Mouse (Mus musculus): ENCODE results near the gene Tial1. TPM values are rescaled to one million over a fixed set of nuclear protein-coding genes. Genes with fewer than 3 reads are reported as not detected.

The Tial1 gene
- polyA plus RNA-seq, 1 experiment from 2014 or later: 36.0 TPM

GRCm38 (mm10) chr7:128452731-128453130 is 8.8 kb downstream of the Tial1 start:
- H3K27ac ChIP-seq: no peak overlapping the region
- no peak overlapping the region for H3K4me2 ChIP-seq
- no peaks in the 10 kb centered on the region for H3K9me3 ChIP-seq
- no peak overlapping the region for H3K9ac ChIP-seq (replicated peaks)
- WGBS: 95% methylated on average over 1 of the region's 1 CpGs
- H3K27me3 ChIP-seq: no peaks in the 10 kb centered on the region
- no peak for ATAC-seq (ENCODE audit: insufficient number of reproducible peaks, insufficient read depth, low FRiP score, low TSS enrichment, low read depth)
- no peak overlapping the region for H3K4me3 ChIP-seq (replicated peaks)
- peaks cover 64% of the 10 kb centered on the region for H3K36me3 ChIP-seq
- H3K4me1 ChIP-seq (replicated peaks): peaks cover 4% of the 10 kb centered on the region

DNA sequence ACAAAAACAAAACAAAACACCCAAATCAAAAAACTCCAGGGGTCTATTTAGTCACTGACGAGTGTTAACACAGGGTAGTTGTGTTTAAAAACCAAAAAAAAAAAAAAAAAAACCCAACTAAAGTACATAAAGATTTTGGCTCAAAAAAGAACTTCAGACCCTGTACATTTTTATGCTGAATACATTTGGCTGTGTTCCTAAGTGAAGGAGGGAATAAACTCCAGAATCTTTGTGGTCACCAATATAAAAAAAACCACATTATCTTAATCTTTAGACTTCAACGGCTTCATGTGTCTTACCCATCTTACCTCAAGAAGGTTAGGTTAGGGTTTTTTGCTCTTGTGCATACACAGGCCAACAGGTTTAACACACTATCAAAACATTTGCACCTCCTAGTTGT is 20.9 kb downstream of the Tial1 start:
- H3K9ac ChIP-seq (replicated peaks): no peak overlapping the region
- peaks cover 52% of the 10 kb centered on the region for H3K36me3 ChIP-seq
- H3K27me3 ChIP-seq: no peaks in the 10 kb centered on the region
- H3K4me1 ChIP-seq (replicated peaks): no peaks in the 10 kb centered on the region
- no peak overlapping the region for H3K27ac ChIP-seq
- no peaks in the 10 kb centered on the region for H3K9me3 ChIP-seq
- H3K4me3 ChIP-seq (replicated peaks): no peak overlapping the region
- ATAC-seq (ENCODE audit: insufficient number of reproducible peaks, insufficient read depth, low FRiP score, low TSS enrichment, low read depth): no peak
- H3K4me2 ChIP-seq: no peak overlapping the region
- 93% methylated on average over 2 of the region's 2 CpGs for WGBS

DNA sequence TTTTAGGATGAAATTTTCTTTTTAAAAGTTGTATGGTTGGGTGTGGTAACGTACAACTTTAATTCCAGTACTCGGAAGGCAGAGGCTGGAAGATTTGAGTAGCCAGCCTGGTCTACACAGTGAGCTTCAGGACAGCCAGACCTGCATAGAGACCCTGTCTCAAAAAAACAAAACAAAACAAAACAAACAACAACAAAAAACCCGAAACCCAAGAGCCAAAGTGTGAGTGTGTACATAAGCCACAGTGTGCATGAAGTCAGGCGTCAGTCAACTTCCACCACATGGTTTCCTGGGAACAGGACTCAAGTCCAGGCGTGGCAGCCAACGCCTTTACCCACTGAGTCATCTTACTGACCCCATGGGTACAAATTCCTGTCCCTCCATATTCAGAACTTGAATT is 22.3 kb downstream of the Tial1 start:
- no peaks in the 10 kb centered on the region for H3K4me1 ChIP-seq (replicated peaks)
- no peaks in the 10 kb centered on the region for H3K27me3 ChIP-seq
- ATAC-seq (ENCODE audit: insufficient number of reproducible peaks, insufficient read depth, low FRiP score, low TSS enrichment, low read depth): no peak
- 95% methylated on average over 6 of the region's 6 CpGs for WGBS
- peaks cover 39% of the 10 kb centered on the region for H3K36me3 ChIP-seq
- H3K9me3 ChIP-seq: no peaks in the 10 kb centered on the region
- H3K9ac ChIP-seq (replicated peaks): no peak overlapping the region
- H3K27ac ChIP-seq: no peak overlapping the region
- no peak overlapping the region for H3K4me3 ChIP-seq (replicated peaks)
- H3K4me2 ChIP-seq: no peak overlapping the region

DNA sequence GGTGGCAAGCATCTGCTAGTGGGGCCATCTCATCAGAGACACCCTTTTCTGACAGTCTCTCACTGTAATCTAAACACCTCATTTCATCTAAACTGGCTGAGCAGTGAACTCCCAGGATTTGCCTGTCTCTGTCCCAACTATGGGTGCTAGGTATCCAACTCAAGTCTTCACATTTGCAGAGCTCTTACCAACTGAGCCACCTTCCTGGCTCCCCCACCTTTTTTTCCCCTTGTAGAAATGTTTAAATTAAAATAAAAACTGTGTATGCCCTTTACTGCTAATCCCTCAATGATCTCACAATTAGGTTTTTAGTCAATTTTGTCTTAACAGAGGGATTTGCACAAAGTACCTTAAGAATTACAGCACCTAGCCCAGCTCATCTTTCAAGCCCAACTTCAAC is 23.4 kb downstream of the Tial1 start:
- Histone ChIP-seq H3K9ac (replicated peaks) (no peak overlapping the region), H3K27ac (no peak overlapping the region), H3K9me3 (no peaks in the 10 kb centered on the region), H3K36me3 (peaks cover 29% of the 10 kb centered on the region), H3K4me3 (replicated peaks) (no peak overlapping the region), H3K27me3 (no peaks in the 10 kb centered on the region), H3K4me2 (no peak overlapping the region), H3K4me1 (replicated peaks) (no peaks in the 10 kb centered on the region)
- no peak for ATAC-seq (ENCODE audit: insufficient number of reproducible peaks, insufficient read depth, low FRiP score, low TSS enrichment, low read depth)

GRCm38 (mm10) chr7:128433213-128433612 is 28.3 kb downstream of the Tial1 start:
- Histone ChIP-seq H3K4me3 (replicated peaks) (no peak overlapping the region), H3K27me3 (no peaks in the 10 kb centered on the region), H3K9me3 (no peaks in the 10 kb centered on the region), H3K36me3 (no peaks in the 10 kb centered on the region), H3K4me2 (no peak overlapping the region), H3K4me1 (replicated peaks) (no peaks in the 10 kb centered on the region), H3K27ac (no peak overlapping the region), H3K9ac (replicated peaks) (no peak overlapping the region)
- 69% methylated on average over 1 of the region's 1 CpGs for WGBS
- no peak for ATAC-seq (ENCODE audit: insufficient number of reproducible peaks, insufficient read depth, low FRiP score, low TSS enrichment, low read depth)

DNA sequence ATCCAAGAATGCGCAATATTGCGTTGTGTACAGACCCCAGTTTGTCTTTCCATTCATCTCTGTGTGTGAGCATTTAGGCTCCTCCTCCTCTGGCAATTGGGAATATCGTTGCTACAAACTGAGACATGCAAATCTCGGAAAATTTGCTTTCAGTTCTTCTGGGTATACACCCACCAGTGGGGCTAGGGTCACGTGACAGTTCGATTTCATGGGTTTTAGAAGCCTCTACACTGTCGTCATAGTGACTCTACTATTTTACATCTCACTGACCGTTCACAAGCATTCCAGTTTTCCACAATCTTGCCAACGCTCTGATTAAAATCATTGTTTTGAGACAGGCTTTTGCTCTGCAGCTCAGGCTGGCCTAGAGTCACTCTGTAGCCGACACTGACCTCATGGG is 28.9 kb downstream of the Tial1 start:
- Histone ChIP-seq H3K4me1 (replicated peaks) (no peaks in the 10 kb centered on the region), H3K36me3 (no peaks in the 10 kb centered on the region), H3K27ac (no peak overlapping the region), H3K9ac (replicated peaks) (no peak overlapping the region), H3K4me3 (replicated peaks) (no peak overlapping the region), H3K4me2 (no peak overlapping the region), H3K9me3 (no peaks in the 10 kb centered on the region), H3K27me3 (no peaks in the 10 kb centered on the region)
- WGBS: 84% methylated on average over 10 of the region's 10 CpGs
- no peak for ATAC-seq (ENCODE audit: insufficient number of reproducible peaks, insufficient read depth, low FRiP score, low TSS enrichment, low read depth)

GRCm38 (mm10) chr7:128422491-128422890 is 39.0 kb downstream of the Tial1 start:
- Histone ChIP-seq H3K4me3 (replicated peaks) (no peak overlapping the region), H3K9ac (replicated peaks) (no peak overlapping the region), H3K36me3 (no peaks in the 10 kb centered on the region), H3K4me1 (replicated peaks) (0 out of 2 replicates have a peak, but pooled peaks cover under 1% of the 10 kb centered on the region), H3K9me3 (no peaks in the 10 kb centered on the region), H3K27me3 (peaks cover 58% of the 10 kb centered on the region), H3K4me2 (no peak overlapping the region), H3K27ac (no peak overlapping the region)
- WGBS: 63% methylated on average over 3 of the region's 3 CpGs
- ATAC-seq (ENCODE audit: insufficient number of reproducible peaks, insufficient read depth, low FRiP score, low TSS enrichment, low read depth): no peak

DNA sequence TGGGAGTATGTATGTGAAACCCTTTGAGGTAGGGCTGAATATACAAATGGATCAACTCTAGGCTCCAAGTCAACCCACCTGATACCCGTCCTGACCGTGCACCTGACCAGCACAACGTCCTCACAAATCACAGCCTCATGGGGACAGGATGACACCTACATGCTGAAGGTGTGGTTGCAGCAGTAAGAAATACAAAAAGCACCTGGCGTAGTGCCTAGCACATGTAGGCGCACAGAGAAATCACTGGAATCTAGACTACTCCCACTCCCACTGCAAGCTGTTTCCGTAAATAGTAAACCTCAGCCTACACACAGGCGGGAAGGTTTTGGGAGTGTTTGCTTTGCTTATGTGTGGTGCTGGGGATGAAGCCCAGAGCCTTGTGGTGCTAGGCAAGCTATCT is 39.8 kb downstream of the Tial1 start:
- ATAC-seq (ENCODE audit: insufficient number of reproducible peaks, insufficient read depth, low FRiP score, low TSS enrichment, low read depth): no peak
- Histone ChIP-seq H3K27ac (no peak overlapping the region), H3K27me3 (peaks cover 66% of the 10 kb centered on the region), H3K36me3 (no peaks in the 10 kb centered on the region), H3K9me3 (no peaks in the 10 kb centered on the region), H3K4me1 (replicated peaks) (peaks cover 5% of the 10 kb centered on the region; the same call in 1 of the 2 replicates), H3K4me3 (replicated peaks) (no peak overlapping the region), H3K4me2 (no peak overlapping the region), H3K9ac (replicated peaks) (no peak overlapping the region)
- WGBS: 85% methylated on average over 7 of the region's 7 CpGs

- H3K9ac ChIP-seq (replicated peaks): no peak overlapping the region
- H3K27me3 ChIP-seq: peaks cover 79% of the 10 kb centered on the region
- H3K4me1 ChIP-seq (replicated peaks): peaks cover 5% of the 10 kb centered on the region; the same call in 1 of the 2 replicates
- H3K36me3 ChIP-seq: no peaks in the 10 kb centered on the region
- H3K4me2 ChIP-seq: no peak overlapping the region
- H3K4me3 ChIP-seq (replicated peaks): no peak overlapping the region
- no peak overlapping the region for H3K27ac ChIP-seq
- 10% methylated on average over 9 of the region's 9 CpGs for WGBS
- H3K9me3 ChIP-seq: no peaks in the 10 kb centered on the region
- ATAC-seq (ENCODE audit: insufficient number of reproducible peaks, insufficient read depth, low FRiP score, low TSS enrichment, low read depth): no peak
These were observed 41.8 kb downstream of the Tial1 start for GRCm38 (mm10) chr7:128419690-128420089.

DNA sequence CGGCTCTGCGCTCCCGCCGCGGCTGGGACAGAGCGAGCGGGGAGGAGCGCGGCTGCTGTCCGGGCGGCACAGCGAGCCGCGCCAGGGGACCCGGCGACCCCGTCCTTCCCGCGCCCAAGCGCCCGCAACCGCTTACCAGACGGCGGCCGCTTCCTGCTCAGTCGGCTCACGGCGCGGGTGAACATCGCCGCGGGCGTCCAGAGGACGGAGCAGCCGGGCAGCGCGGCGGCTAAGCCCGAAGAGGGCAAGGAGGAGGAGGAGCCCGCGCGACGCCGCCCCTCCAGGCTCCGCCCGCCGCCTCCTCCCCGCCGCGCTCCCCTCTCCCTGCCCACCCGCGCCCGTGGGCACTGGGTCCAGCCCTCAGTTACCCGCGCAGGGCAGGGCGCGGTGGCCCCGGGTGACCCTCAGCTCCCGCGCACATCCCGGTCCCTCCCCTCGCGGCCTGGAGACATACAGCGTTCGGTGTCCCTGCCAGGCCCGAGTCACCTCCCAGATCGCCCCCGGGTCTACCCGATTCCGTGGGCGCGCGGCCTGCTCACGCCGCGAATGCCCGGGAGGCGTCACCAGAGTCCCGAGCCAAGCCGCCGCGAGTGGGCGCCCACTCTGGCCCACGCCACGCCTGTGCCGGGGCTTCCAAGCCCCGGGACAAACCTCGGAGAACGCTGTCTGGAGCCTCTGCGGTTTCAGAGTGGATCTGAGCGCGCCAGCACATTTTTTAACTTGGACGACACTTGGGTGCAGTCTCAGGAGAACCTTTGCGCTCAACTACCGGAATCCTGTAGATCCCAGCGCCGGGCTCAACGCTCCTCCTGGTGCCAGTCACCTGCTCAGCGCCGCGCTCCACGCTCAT is 43.4 kb downstream of the Tial1 start, which contains the start of gene Rgs10:
Rgs10 (minus strand) TSS at position 829 of the 850 bp plus-strand sequence.
- Histone ChIP-seq H3K4me2 (peak within 1 kb of the TSS; percentile 97), H3K9me3 (no peaks in the 10 kb centered on the region), H3K4me1 (replicated peaks) (peaks cover 5% of the 10 kb centered on the region; the same call in 1 of the 2 replicates), H3K4me3 (replicated peaks) (peak within 1 kb of the TSS; percentile 70), H3K27ac (no peak within 1 kb of the TSS), H3K9ac (replicated peaks) (peak within 1 kb of the TSS; percentile 60), H3K36me3 (no peaks in the 10 kb centered on the region), H3K27me3 (peaks cover 91% of the 10 kb centered on the region)
- under 1% methylated on average over 85 of the region's 102 CpGs for WGBS
- peak; percentile 66 for ATAC-seq (ENCODE audit: insufficient number of reproducible peaks, insufficient read depth, low FRiP score, low TSS enrichment, low read depth)

GRCm38 (mm10) chr7:128417226-128417929 is 44.1 kb downstream of the Tial1 start:
- peaks cover 89% of the 10 kb centered on the region for H3K27me3 ChIP-seq
- peak; percentile 53; the same call in 1 of the 2 replicates for ATAC-seq (ENCODE audit: insufficient number of reproducible peaks, insufficient read depth, low FRiP score, low TSS enrichment, low read depth)
- no peaks in the 10 kb centered on the region for H3K9me3 ChIP-seq
- H3K4me2 ChIP-seq: peak overlapping the region; percentile 97
- peak overlapping the region; percentile 60 for H3K9ac ChIP-seq (replicated peaks)
- H3K36me3 ChIP-seq: no peaks in the 10 kb centered on the region
- 3% methylated on average over 31 of the region's 32 CpGs for WGBS
- H3K4me1 ChIP-seq (replicated peaks): peaks cover 5% of the 10 kb centered on the region; the same call in 1 of the 2 replicates
- peak overlapping the region; percentile 70 for H3K4me3 ChIP-seq (replicated peaks)
- H3K27ac ChIP-seq: no peak overlapping the region
